Mouse (Mus musculus) hindbrain, postnatal 0 days (tissue): ENCODE data around the gene Dffa. TPM values are rescaled to one million over a fixed set of nuclear protein-coding genes. Genes with fewer than 3 reads are reported as not detected.
"Not testable (repeated sequence)": the region's sequence is repeated elsewhere in the genome, so short reads cannot be mapped to it uniquely, and the experiment has no call there.

Experiments used
- ATAC-seq: fragments of 200-750 bp; cut with Nextera tagmentation; 2 replicates; pipeline ENCODE4 v1.8.0; 2017; ENCODE audit warnings: mild to moderate bottlenecking, moderate TSS enrichment, moderate library complexity
- DNase-seq: peaks from one replicate; pipeline ENCODE4 v3.0.0-alpha.2; 2015; ENCODE audit warnings: low spot score
- H3K27ac ChIP-seq: fragments of 300-500 bp; sonication (generic); 2 replicates; pipeline ENCODE4 v1.5.1; 2014; ENCODE audit warnings: mild to moderate bottlenecking
- H3K27me3 ChIP-seq: fragments of 300-500 bp; sonication (generic); 2 replicates; pipeline ENCODE4 v1.6.1; 2014; ENCODE audit warnings: low read length, mixed read lengths; ENCODE audit not compliant: insufficient read depth
- H3K36me3 ChIP-seq: fragments of 300-500 bp; sonication (generic); 2 replicates; pipeline ENCODE4 v1.6.1; 2014; ENCODE audit warnings: low read length, mixed read lengths; ENCODE audit not compliant: insufficient read depth
- H3K4me1 ChIP-seq: fragments of 300-500 bp; sonication (generic); 2 replicates; pipeline ENCODE4 v1.6.1; 2014; ENCODE audit warnings: antibody characterized with exemption, low read length, mixed read lengths; ENCODE audit not compliant: insufficient read depth
- H3K4me2 ChIP-seq: fragments of 300-500 bp; sonication (generic); 2 replicates; pipeline ENCODE4 v1.6.1; 2014; ENCODE audit warnings: low read depth, mild to moderate bottlenecking, low read length, moderate library complexity, mixed read lengths
- H3K4me3 ChIP-seq: fragments of 300-500 bp; sonication (generic); 2 replicates; pipeline ENCODE4 v1.5.1; 2014; ENCODE audit warnings: low read length
- H3K9ac ChIP-seq: fragments of 300-500 bp; sonication (generic); replicated peaks from 2 replicates; pipeline ENCODE4 v1.6.1; 2014; ENCODE audit warnings: mild to moderate bottlenecking, low read length, moderate library complexity, mixed read lengths
- H3K9me3 ChIP-seq: fragments of 300-500 bp; sonication (generic); 2 replicates; pipeline ENCODE4 v1.6.1; 2016; ENCODE audit warnings: low read length, mixed read lengths
- CTCF ChIP-seq: IDR thresholded peaks from 2 replicates; pipeline ENCODE4 v1.5.1; 2016; ENCODE audit warnings: antibody characterized with exemption, control low read depth, low read depth
- WGBS: fragments of 180-500 bp; shearing (Covaris S2); extraction: QIAGEN DNeasy Blood & Tissue Kit; methylation state at CpG from one replicate; pipeline ENCODE4 v1.1.7; 2014; 5-methylcytosine and 5-hydroxymethylcytosine counted together
- polyA plus RNA-seq: library from polyadenylated mRNA; unstranded; fragments of >200 nt; fragmentation: Nextera tagmentation; extraction: Ambion mirVana; gene quantifications from 2 replicates; pipeline ENCODE4 v1.2.1, GENCODE M21; 2015
- total RNA-seq: library from RNA; depleted of rRNA; stranded (reverse); fragments of >200 nt; gene quantifications from 2 replicates; pipeline ENCODE4 v1.2.3, GENCODE M21; 2014; rRNA removed

Gene Dffa
- total and polyA plus RNA-seq, 2 experiments from 2014 or later = 16.6 to 22.9 TPM

DNA sequence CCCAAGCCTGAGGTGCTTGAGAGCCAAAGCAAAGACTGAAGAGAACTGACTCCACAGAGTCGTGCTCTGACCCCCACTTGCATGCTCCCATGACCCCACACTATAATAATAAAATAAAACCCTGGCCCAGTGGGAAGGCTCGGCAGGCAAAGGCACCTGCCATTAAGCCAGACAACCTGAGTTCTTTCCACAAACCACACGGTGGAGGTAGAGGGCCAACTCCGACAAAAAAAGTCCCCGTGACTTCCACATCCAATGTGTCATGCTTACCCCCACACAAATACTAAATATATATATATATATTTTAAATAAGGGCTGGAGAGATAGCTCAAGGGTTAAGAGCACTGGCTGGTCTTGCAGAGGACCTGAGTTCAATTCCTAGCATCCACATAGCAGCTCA lies 60.2 kb downstream of the Dffa start:
- WGBS = 55% methylated on average over 5 of the region's 5 CpGs
- no peaks in the 10 kb centered on the region for H3K9me3 ChIP-seq
- H3K27me3 ChIP-seq = no peaks in the 10 kb centered on the region
- H3K27ac ChIP-seq = no peak overlapping the region
- H3K4me2 ChIP-seq = no peak overlapping the region
- H3K4me1 ChIP-seq = peaks cover 4% of the 10 kb centered on the region; the same call in 1 of the 2 replicates
- ATAC-seq = no peak
- no peak overlapping the region for H3K4me3 ChIP-seq
- DNase-seq = peak; percentile 27
- peak; percentile 39 for TF ChIP-seq CTCF
- peaks cover 30% of the 10 kb centered on the region for H3K36me3 ChIP-seq
- no peak overlapping the region for H3K9ac ChIP-seq

DNA sequence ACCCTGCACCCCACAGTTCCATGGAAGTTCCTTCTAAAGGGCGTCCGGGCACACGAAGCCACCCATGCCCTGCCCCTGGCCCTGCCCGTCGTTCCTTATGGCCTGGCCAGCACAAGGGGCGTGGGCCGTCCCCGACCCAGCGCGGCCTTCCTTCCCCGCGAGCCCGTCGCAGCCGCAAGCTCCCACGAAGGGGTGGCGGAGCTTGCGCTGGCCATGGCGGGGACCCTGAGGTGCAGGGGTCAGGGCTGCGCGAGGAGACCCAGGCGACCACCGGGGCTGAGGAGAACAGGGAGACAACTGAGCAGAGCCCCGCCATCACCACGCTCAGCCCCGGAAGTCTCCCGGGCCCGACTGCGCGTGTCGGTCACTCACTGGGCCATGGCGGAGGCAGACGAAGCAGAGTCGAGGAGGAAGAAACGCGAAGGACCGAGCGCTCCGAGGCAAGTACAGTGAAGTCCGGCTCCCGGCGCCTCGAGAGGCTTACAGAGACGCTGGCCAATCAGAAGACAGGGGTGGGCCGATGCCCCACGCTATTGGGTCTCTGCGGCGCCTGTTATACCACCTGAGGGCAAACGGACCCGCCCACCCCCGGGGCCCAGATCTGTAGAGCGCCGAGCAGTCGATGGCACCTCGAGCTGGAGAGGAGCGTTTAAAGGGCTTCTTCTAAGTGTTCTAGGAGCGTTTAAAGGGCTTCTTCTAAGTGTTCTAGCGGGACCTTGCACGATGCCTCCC lies 62.4 kb downstream of the Dffa start, which contains the start of gene Pgd:
Gene Pgd, minus strand, starts transcription at position 557 of the 732 bp plus-strand sequence.
- under 1% methylated on average over 59 of the region's 59 CpGs for WGBS
- peak within 1 kb of the TSS; percentile 77 for H3K9ac ChIP-seq
- peak; percentile 98 for DNase-seq
- no peak for TF ChIP-seq CTCF
- H3K4me2 ChIP-seq = peak within 1 kb of the TSS; percentile 95
- no peaks in the 10 kb centered on the region for H3K27me3 ChIP-seq
- H3K4me1 ChIP-seq = peaks cover 4% of the 10 kb centered on the region; the same call in 1 of the 2 replicates
- H3K36me3 ChIP-seq = peaks cover 11% of the 10 kb centered on the region; the same call in 1 of the 2 replicates
- H3K4me3 ChIP-seq = peak within 1 kb of the TSS; percentile 82
- H3K27ac ChIP-seq = peak within 1 kb of the TSS; percentile 77
- peak; percentile 99 for ATAC-seq
- no peaks in the 10 kb centered on the region for H3K9me3 ChIP-seq

- H3K9me3 ChIP-seq = no peaks in the 10 kb centered on the region
- H3K27me3 ChIP-seq = no peaks in the 10 kb centered on the region
- peak; percentile 45 for DNase-seq
- peak overlapping the region; percentile 77; the same call in 1 of the 2 replicates for H3K9ac ChIP-seq
- peak overlapping the region; percentile 82 for H3K4me3 ChIP-seq
- peaks cover 4% of the 10 kb centered on the region; the same call in 1 of the 2 replicates for H3K4me1 ChIP-seq
- peak; percentile 72 for ATAC-seq
- H3K4me2 ChIP-seq = peak overlapping the region; percentile 95
- H3K36me3 ChIP-seq = peaks cover 6% of the 10 kb centered on the region; the same call in 1 of the 2 replicates
- peak overlapping the region; percentile 77 for H3K27ac ChIP-seq
- WGBS = 1% methylated on average over 27 of the region's 27 CpGs
- no peak for TF ChIP-seq CTCF
Measured at GRCm38 (mm10) chr4:149166957-149167611, 63.1 kb downstream of the Dffa start.

GRCm38 (mm10) chr4:149168016-149168415 lies 64.1 kb downstream of the Dffa start:
- TF ChIP-seq CTCF = no peak
- H3K4me2 ChIP-seq = no peak overlapping the region
- no peak overlapping the region for H3K4me3 ChIP-seq

GRCm38 (mm10) chr4:149169926-149170325 lies 66.0 kb downstream of the Dffa start:
- not testable (repeated sequence) for H3K9me3 ChIP-seq, H3K36me3 ChIP-seq, H3K9ac ChIP-seq, H3K4me1 ChIP-seq, H3K4me2 ChIP-seq, H3K27ac ChIP-seq, H3K27me3 ChIP-seq, DNase-seq, ATAC-seq, H3K4me3 ChIP-seq
- WGBS = 64% methylated on average over 7 of the region's 8 CpGs

More at GRCm38 (mm10) chr4:149168016-149168415, 64.1 kb downstream of the Dffa start:
- no peak for DNase-seq
- H3K9me3 ChIP-seq = no peaks in the 10 kb centered on the region
- 74% methylated on average over 2 of the region's 2 CpGs for WGBS
- H3K4me1 ChIP-seq = peaks cover 8% of the 10 kb centered on the region; the same call in 1 of the 2 replicates
- H3K27ac ChIP-seq = no peak overlapping the region
- no peak for ATAC-seq
- H3K9ac ChIP-seq = no peak overlapping the region
- peaks cover 3% of the 10 kb centered on the region; the same call in 1 of the 2 replicates for H3K36me3 ChIP-seq
- no peaks in the 10 kb centered on the region for H3K27me3 ChIP-seq

Other genes starting within 250 kb of the Dffa start
- 70.4 and 81.7 TPM in 2 replicates for gene Pex14, start 4.3 kb upstream of the Dffa start, total RNA-seq
- 62.1 and 62.9 TPM in 2 replicates for gene Pex14, start 4.3 kb upstream of the Dffa start, polyA plus RNA-seq
- gene Cort, start 22.6 kb downstream of the Dffa start, total RNA-seq = 2.7 TPM in 1 of 2 replicates, not detected in the other
- gene Cort, start 22.6 kb downstream of the Dffa start, polyA plus RNA-seq = 0.38 and 0.93 TPM in 2 replicates
- 3.5 and 6.5 TPM in 2 replicates for gene Cenps, start 33.5 kb downstream of the Dffa start, total RNA-seq
- gene Cenps, start 33.5 kb downstream of the Dffa start, polyA plus RNA-seq = 17.2 and 20.8 TPM in 2 replicates
- 24.9 and 36.3 TPM in 2 replicates for gene Pgd, start 62.6 kb downstream of the Dffa start, total RNA-seq
- gene Pgd, start 62.6 kb downstream of the Dffa start, polyA plus RNA-seq = 94.8 and 95.0 TPM in 2 replicates
- gene Kif1b, start 203.5 kb downstream of the Dffa start, total RNA-seq = 322 and 420 TPM in 2 replicates
- 210 and 213 TPM in 2 replicates for gene Kif1b, start 203.5 kb downstream of the Dffa start, polyA plus RNA-seq